Mouse (Mus musculus) heart, postnatal 0 days (tissue): ENCODE measurements at regions not wholly inside any gene's neighbourhood (a gene's known extent, or its start where the extent isn't known, plus 50 kb on each side); places are given as distances from the start of the nearest gene placed in this dataset.
"Not testable (repeated sequence)": the region's sequence is repeated elsewhere in the genome, so short reads cannot be mapped to it uniquely, and the experiment has no call there.

Experiments used
- ATAC-seq: fragments of 200-750 bp; cut with Nextera tagmentation; 2 replicates; pipeline ENCODE4 v1.8.0; 2017; ENCODE audit warnings: low read depth, moderate number of reproducible peaks, moderate library complexity; ENCODE audit not compliant: insufficient read depth
- DNase-seq: peaks from one replicate; pipeline ENCODE4 v3.0.0-alpha.2; 2016; ENCODE audit warnings: low spot score
- H3K27ac ChIP-seq: fragments of 300-500 bp; sonication (generic); 2 replicates; pipeline ENCODE4 v1.5.1; 2014; ENCODE audit warnings: low read depth, mild to moderate bottlenecking
- H3K27me3 ChIP-seq: fragments of 300-500 bp; sonication (generic); 2 replicates; pipeline ENCODE4 v1.6.1; 2014; ENCODE audit warnings: low read length, mixed read lengths; ENCODE audit not compliant: control insufficient read depth, insufficient read depth
- H3K36me3 ChIP-seq: fragments of 300-500 bp; sonication (generic); replicated peaks from 2 replicates; pipeline ENCODE4 v1.6.1; 2014; ENCODE audit warnings: low read length, mixed read lengths; ENCODE audit not compliant: control insufficient read depth, insufficient read depth
- H3K4me1 ChIP-seq: fragments of 300-500 bp; sonication (generic); 2 replicates; pipeline ENCODE4 v1.6.1; 2014; ENCODE audit warnings: antibody characterized with exemption; ENCODE audit not compliant: control insufficient read depth, insufficient read depth
- H3K4me2 ChIP-seq: fragments of 300-500 bp; sonication (generic); 2 replicates; pipeline ENCODE4 v1.6.1; 2014; ENCODE audit warnings: low read depth, mild to moderate bottlenecking, low read length, moderate library complexity
- H3K4me3 ChIP-seq: fragments of 300-500 bp; sonication (generic); 2 replicates; pipeline ENCODE4 v1.5.1; 2014; ENCODE audit warnings: low read depth, low read length
- H3K9ac ChIP-seq: fragments of 300-500 bp; sonication (generic); replicated peaks from 2 replicates; pipeline ENCODE4 v1.6.1; 2014; ENCODE audit warnings: low read depth, low read length, mixed read lengths
- H3K9me3 ChIP-seq: fragments of 300-500 bp; sonication (generic); replicated peaks from 2 replicates; pipeline ENCODE4 v1.6.1; 2016; ENCODE audit warnings: low read length; ENCODE audit not compliant: control insufficient read depth
- CTCF ChIP-seq: IDR thresholded peaks from 2 replicates; pipeline ENCODE4 v1.5.1; 2016; ENCODE audit warnings: antibody characterized with exemption, control low read depth, low read depth
- EP300 ChIP-seq: IDR thresholded peaks from 2 replicates; pipeline ENCODE4 v1.6.1; 2016; ENCODE audit warnings: antibody characterized with exemption, low read depth
- WGBS: fragments of 180-500 bp; shearing (Covaris S2); extraction: QIAGEN DNeasy Blood & Tissue Kit; methylation state at CpG from one replicate; pipeline ENCODE4 v1.1.7; 2014; 5-methylcytosine and 5-hydroxymethylcytosine counted together

GRCm38 (mm10) chr1:157622156-157622555, 115.6 kb downstream of the Sec16b start:
- H3K36me3 ChIP-seq, DNase-seq, H3K4me2 ChIP-seq, H3K4me3 ChIP-seq, H3K27ac ChIP-seq, H3K4me1 ChIP-seq, H3K9ac ChIP-seq, H3K9me3 ChIP-seq, ATAC-seq, H3K27me3 ChIP-seq: not testable (repeated sequence)
- WGBS, result 85% methylated on average over 16 of the region's 16 CpGs

DNA sequence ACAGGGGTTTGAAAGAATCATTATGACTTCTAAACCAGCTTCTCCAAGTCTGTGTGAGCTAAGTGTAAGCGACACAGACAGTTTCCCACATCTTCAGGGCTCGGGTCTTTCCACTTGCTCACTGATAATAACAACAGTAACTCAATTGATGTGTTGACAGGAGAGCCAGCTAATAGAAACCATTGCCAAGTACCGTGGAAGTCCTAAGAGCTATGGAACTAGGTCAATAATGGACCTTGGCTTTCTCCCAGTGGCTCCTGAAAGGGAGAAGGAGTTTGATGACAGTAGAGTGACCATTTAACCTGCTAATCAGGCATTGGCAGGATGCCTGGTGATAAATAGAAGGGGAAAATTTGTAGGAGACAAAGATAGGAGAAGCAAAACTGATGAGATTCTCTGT, 126.1 kb downstream of the Sec16b start:
- Histone ChIP-seq H3K9ac (no peak overlapping the region), H3K36me3 (no peaks in the 10 kb centered on the region), H3K9me3 (no peaks in the 10 kb centered on the region), H3K4me2 (no peak overlapping the region), H3K4me3 (no peak overlapping the region), H3K27ac (no peak overlapping the region), H3K4me1 (no peaks in the 10 kb centered on the region), H3K27me3 (peaks cover 6% of the 10 kb centered on the region; the same call in 1 of the 2 replicates)
- DNase-seq (no peak), ATAC-seq (no peak)
- TF ChIP-seq EP300 (no peak), CTCF (no peak)
- WGBS, result 17% methylated on average over 3 of the region's 3 CpGs

DNA sequence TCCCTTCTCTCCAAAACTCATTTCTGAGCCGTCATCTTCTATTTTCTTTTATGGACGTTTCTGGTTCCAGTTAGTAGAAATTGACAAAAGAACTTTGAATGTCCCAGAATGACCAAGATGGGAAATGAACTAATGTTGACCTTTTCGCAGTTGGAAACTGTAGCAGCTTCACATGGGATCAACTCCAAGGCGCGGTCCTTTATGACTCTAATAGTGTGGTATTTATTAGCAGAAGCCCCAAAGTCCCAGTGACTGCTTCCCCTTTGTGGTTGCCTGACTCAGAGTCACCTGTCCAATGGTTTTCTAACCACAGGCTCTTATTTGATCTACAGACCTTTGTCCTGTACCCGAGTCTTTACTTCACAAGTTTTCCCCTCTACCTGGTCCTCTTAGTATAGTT, 126.9 kb downstream of the Sec16b start:
- DNase-seq, result no peak
- 72% methylated on average over 6 of the region's 6 CpGs for WGBS
- H3K27me3 ChIP-seq, result peaks cover 6% of the 10 kb centered on the region; the same call in 1 of the 2 replicates
- no peak overlapping the region for H3K4me2 ChIP-seq
- no peaks in the 10 kb centered on the region for H3K36me3 ChIP-seq
- H3K4me1 ChIP-seq, result no peaks in the 10 kb centered on the region
- H3K27ac ChIP-seq, result no peak overlapping the region
- no peak overlapping the region for H3K9ac ChIP-seq
- no peak overlapping the region for H3K4me3 ChIP-seq
- ATAC-seq, result no peak
- H3K9me3 ChIP-seq, result no peaks in the 10 kb centered on the region
- TF ChIP-seq CTCF (no peak), EP300 (no peak)

DNA sequence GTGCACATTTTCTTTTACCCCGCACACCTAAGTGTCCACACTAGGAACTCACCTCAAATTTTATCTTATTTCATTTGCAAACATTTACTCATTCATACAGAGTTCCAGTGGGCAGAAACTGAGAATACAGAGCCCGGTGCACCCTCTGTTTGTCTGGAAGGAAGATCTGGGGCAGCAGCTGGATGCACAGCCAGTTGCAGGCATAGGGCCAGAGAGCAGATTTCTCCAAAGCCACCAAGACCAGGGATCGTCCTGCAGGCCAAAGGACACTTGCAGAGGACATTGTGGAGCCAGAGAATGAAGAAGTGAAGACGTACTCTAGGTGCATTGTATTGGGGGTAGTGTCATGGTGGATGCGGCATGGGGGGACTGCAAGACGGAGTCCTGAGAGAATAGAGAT, 129.2 kb downstream of the Sec16b start:
- no peaks in the 10 kb centered on the region for H3K9me3 ChIP-seq
- no peak for ATAC-seq
- no peak overlapping the region for H3K4me2 ChIP-seq
- 73% methylated on average over 6 of the region's 6 CpGs for WGBS
- peaks cover 6% of the 10 kb centered on the region; the same call in 1 of the 2 replicates for H3K27me3 ChIP-seq
- no peak overlapping the region for H3K27ac ChIP-seq
- no peaks in the 10 kb centered on the region for H3K4me1 ChIP-seq
- H3K9ac ChIP-seq, result no peak overlapping the region
- no peak for DNase-seq
- no peaks in the 10 kb centered on the region for H3K36me3 ChIP-seq
- no peak overlapping the region for H3K4me3 ChIP-seq
- TF ChIP-seq EP300 (no peak), CTCF (no peak)

DNA sequence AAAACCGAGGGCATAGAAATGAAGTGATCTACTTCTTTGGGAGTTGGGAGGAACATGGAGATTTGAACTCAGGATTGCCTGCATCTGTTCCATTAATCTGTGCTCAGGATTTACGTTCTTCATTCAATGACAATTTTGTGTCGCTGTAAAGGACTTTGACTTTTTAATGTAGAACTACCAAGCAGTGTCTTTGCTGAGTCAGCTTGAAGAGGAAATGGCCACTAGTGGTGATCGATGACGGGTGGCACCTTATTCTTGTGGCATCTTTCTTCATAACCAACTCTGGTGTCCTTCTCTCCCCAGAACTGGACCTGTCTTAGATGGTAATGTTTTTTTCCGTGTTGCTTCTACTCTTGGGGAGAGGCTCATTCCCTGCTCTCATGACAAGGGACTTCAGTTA, 137.0 kb downstream of the Sec16b start:
- ATAC-seq (no peak), DNase-seq (no peak)
- WGBS, result 83% methylated on average over 6 of the region's 6 CpGs
- no peak overlapping the region for H3K9ac ChIP-seq
- H3K4me3 ChIP-seq, result no peak overlapping the region
- H3K27ac ChIP-seq, result no peak overlapping the region
- no peaks in the 10 kb centered on the region for H3K9me3 ChIP-seq
- TF ChIP-seq EP300 (no peak), CTCF (no peak)
- no peaks in the 10 kb centered on the region for H3K4me1 ChIP-seq
- H3K36me3 ChIP-seq, result no peaks in the 10 kb centered on the region
- no peak overlapping the region for H3K4me2 ChIP-seq
- H3K27me3 ChIP-seq, result no peaks in the 10 kb centered on the region

GRCm38 (mm10) chr1:157645682-157646421, 139.3 kb downstream of the Sec16b start:
- H3K4me2 ChIP-seq, result no peak overlapping the region
- H3K27ac ChIP-seq, result no peak overlapping the region
- H3K36me3 ChIP-seq, result no peaks in the 10 kb centered on the region
- H3K9ac ChIP-seq, result no peak overlapping the region
- no peaks in the 10 kb centered on the region for H3K4me1 ChIP-seq
- H3K27me3 ChIP-seq, result no peaks in the 10 kb centered on the region
- no peak for TF ChIP-seq EP300
- TF ChIP-seq CTCF, result no peak
- H3K4me3 ChIP-seq, result no peak overlapping the region
- ATAC-seq (no peak), DNase-seq (no peak)
- H3K9me3 ChIP-seq, result no peaks in the 10 kb centered on the region
- 75% methylated on average over 8 of the region's 8 CpGs for WGBS
